ENCODE assay signal across 8 mouse cellular contexts in the genomic region with DNA sequence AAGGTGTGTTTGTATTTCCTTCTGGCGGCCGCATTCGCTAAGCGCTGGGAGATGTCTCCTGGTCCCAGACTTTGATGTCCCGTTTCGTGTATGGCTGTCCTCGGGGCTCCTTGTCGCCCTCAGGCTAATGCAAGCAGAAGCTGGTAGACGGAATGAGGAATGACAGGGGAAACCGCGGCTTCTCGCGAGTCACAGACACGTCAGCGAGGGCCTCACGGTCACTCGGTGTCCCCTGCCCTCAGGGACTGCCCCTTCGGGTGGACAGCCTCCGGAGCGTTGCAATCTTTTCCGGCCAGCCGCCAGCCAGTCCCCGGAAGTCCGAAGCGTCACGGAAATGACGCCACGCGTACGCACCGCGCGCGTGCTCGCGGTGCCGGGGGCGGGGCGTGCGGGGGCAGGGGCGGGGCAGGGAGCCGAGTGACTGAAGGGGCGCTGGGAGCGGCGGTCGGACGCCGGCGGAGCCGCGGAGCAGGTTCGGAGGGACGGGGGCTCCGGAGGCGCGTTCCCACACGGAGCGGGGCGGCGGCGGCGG. TPM values are rescaled to one million over a fixed set of nuclear protein-coding genes. Genes with fewer than 3 reads are reported as not detected.
A peak's percentile ranks its signal among the peaks of the same experiment; 100 is the strongest.
DNase-seq lines count a peak whose midpoint lies in the region; ATAC-seq and TF ChIP-seq lines count a peak whose summit lies in the region.

A gene (plus strand): TSS at position 376 of the 532 bp plus-strand sequence.

- peak; percentile 83 for ATAC-seq in Patski
- peak; percentile 96 for ATAC-seq in hindbrain, embryonic 12.5 days (ENCODE audit: low FRiP score)
- ATAC-seq in lung, postnatal 0 days: peak; percentile 97

- peak within 1 kb of the TSS; percentile 90 for H3K4me3 ChIP-seq in hindbrain, embryonic 12.5 days
- peak within 1 kb of the TSS; percentile 97 for H3K4me3 ChIP-seq in lung, postnatal 0 days (ENCODE audit: low read depth, low read length)

- no peaks in the 10 kb centered on the region for H3K36me3 ChIP-seq in hindbrain, embryonic 12.5 days
- no peaks in the 10 kb centered on the region for H3K36me3 ChIP-seq in lung, postnatal 0 days (ENCODE audit: insufficient read depth, low read length)

- H3K27me3 ChIP-seq in Patski: no peaks in the 10 kb centered on the region
- H3K27me3 ChIP-seq in hindbrain, embryonic 12.5 days: no peaks in the 10 kb centered on the region
- no peaks in the 10 kb centered on the region for H3K27me3 ChIP-seq in lung, postnatal 0 days (replicated peaks; ENCODE audit: insufficient read depth, low read length)

- POLR2A ChIA-PET in Patski (lab: Charles Lee): interaction anchor here (0.8 kb wide), 1 partner anchor 21 kb away, joined by 3 read pairs; no protein-coding TSS in a partner anchor

- no peaks in the 10 kb centered on the region for H3K9me3 ChIP-seq in hindbrain, embryonic 12.5 days (replicated peaks)
- H3K9me3 ChIP-seq in lung, postnatal 0 days (ENCODE audit: low read length): no peaks in the 10 kb centered on the region

- no peak for TF ChIP-seq CTCF in Patski (IDR thresholded peaks at IDR 0.05)
- no peak for TF ChIP-seq CTCF in lung, postnatal 0 days (IDR thresholded peaks at IDR 0.05)

- TF ChIP-seq EP300 in lung, postnatal 0 days (IDR thresholded peaks at IDR 0.05): peak; percentile 84

- peak; percentile 67 for DNase-seq in Patski (ENCODE audit: low read depth, low spot score)
- DNase-seq in cerebellum, postnatal 14 days: peak; percentile 97
- peak; percentile 89 to 90 for DNase-seq in frontal cortex, postnatal 14 days (ENCODE audit: low spot score in 2 of 2)
- DNase-seq in layer of hippocampus, postnatal 10 days (ENCODE audit: low spot score in 2 of 2): peak; percentile 93 to 95
- DNase-seq in lung, postnatal 0 days (ENCODE audit: low spot score): peak; percentile 97
- peak; percentile 84 for DNase-seq in ovary, postnatal 10 days (ENCODE audit: low spot score)
- peak; percentile 88 for DNase-seq in thymus, postnatal 0 days (ENCODE audit: low spot score)

- peak within 1 kb of the TSS; percentile 91 for H3K9ac ChIP-seq in hindbrain, embryonic 12.5 days
- peak within 1 kb of the TSS; percentile 89 for H3K9ac ChIP-seq in lung, postnatal 0 days (replicated peaks; ENCODE audit: low read depth)

- WGBS in hindbrain, embryonic 12.5 days: under 1% methylated on average over 48 of the region's 62 CpGs
- WGBS in lung, postnatal 0 days: 0% methylated on average over 40 of the region's 62 CpGs

- H3K4me1 ChIP-seq in hindbrain, embryonic 12.5 days: peaks cover 26% of the 10 kb centered on the region
- peaks cover 11% of the 10 kb centered on the region; the same call in 1 of the 2 replicates for H3K4me1 ChIP-seq in lung, postnatal 0 days (ENCODE audit: insufficient read depth, low read depth, low read length)

- peak within 1 kb of the TSS; percentile 89 for H3K27ac ChIP-seq in hindbrain, embryonic 12.5 days
- H3K27ac ChIP-seq in lung, postnatal 0 days (ENCODE audit: low read length): peak within 1 kb of the TSS; percentile 98

- H3K4me2 ChIP-seq in hindbrain, embryonic 12.5 days (replicated peaks): peak within 1 kb of the TSS; percentile 81
- H3K4me2 ChIP-seq in lung, postnatal 0 days (replicated peaks; ENCODE audit: low read depth, low read length): peak within 1 kb of the TSS; percentile 63

- CTCF ChIA-PET in Patski (lab: Charles Lee): no interaction called here

- in situ Hi-C loops in Patski (cut with MboI; ENCODE audit: low pct_unique_long_range_greater_than_20kb): no loop called here

RNA-seq across cellular contexts. Expression of the gene that starts here (rescaled TPM):
- polyA plus RNA-seq in Patski (2021): 33.6 TPM
- polyA plus RNA-seq in hindbrain, embryonic 12.5 days (2016; fragmentation: Nextera tagmentation; extraction: Ambion mirVana): 33.3 and 38.2 TPM in 2 replicates
- total RNA-seq in layer of hippocampus, postnatal 10 days (2021): 10 to 100 TPM; 31.8 to 38.1 TPM
- 48.4 and 50.5 TPM in 2 replicates for polyA plus RNA-seq in lung, postnatal 0 days (2015; fragmentation: Nextera tagmentation; extraction: Ambion mirVana)
- polyA plus RNA-seq in thymus, postnatal 0 days (2015; fragmentation: Nextera tagmentation; extraction: Ambion mirVana): 20.7 and 20.8 TPM in 2 replicates

Comparison
In these comparisons a context has a peak if more than half of its experiments do, and no peak if none do; other contexts are left out.
1. Peak in every context shown above with its lines: DNase-seq, ATAC-seq, H3K4me3 ChIP-seq and H3K27ac ChIP-seq.